Mouse (Mus musculus) embryo, embryonic 9.5 days (tissue): ENCODE measurements around the gene Vmn1r30.

Experiments used
- DNase-seq: peaks from one replicate; pipeline ENCODE4 v3.0.0-alpha.2; 2017; ENCODE audit errors: extremely low spot score

Gene Vmn1r30

GRCm38 (mm10) chr6:58443285-58443684, at the start of gene Vmn1r30:
TSS of gene Vmn1r30 (minus strand) at chr6:58443385.
- no peak for DNase-seq

GRCm38 (mm10) chr6:58475230-58475629, 32.0 kb upstream of the Vmn1r30 start, which contains the start of gene Vmn1r31:
TSS of gene Vmn1r31 (minus strand) at chr6:58475330.
- DNase-seq = no peak
